ENCODE assay signal across 7 mouse cellular contexts in genomic region chr14:8098687-8098995, GRCm38 (mm10). TPM values are rescaled to one million over a fixed set of nuclear protein-coding genes. Genes with fewer than 3 reads are reported as not detected.
DNase-seq lines count a peak whose midpoint lies in the region; ATAC-seq and TF ChIP-seq lines count a peak whose summit lies in the region.

No protein-coding gene starts in this region.

- peaks cover 12% of the 10 kb centered on the region for H3K36me3 ChIP-seq in megakaryocyte, embryonic 14.5 days (replicated peaks; ENCODE audit: low read length)
- no peaks in the 10 kb centered on the region for H3K36me3 ChIP-seq in embryonic facial prominence, embryonic 11.5 days (replicated peaks; ENCODE audit: control insufficient read depth, insufficient read depth, low read depth, low read length)
- no peaks in the 10 kb centered on the region for H3K36me3 ChIP-seq in intestine, postnatal 0 days (ENCODE audit: control insufficient read depth, insufficient read depth)
- H3K36me3 ChIP-seq in stomach, embryonic 14.5 days (ENCODE audit: control insufficient read depth, insufficient read depth, low read length): no peaks in the 10 kb centered on the region

- peak; percentile 21 for DNase-seq in embryonic facial prominence, embryonic 11.5 days (ENCODE audit: low spot score)
- no peak for DNase-seq in cerebellum, postnatal 14 days
- no peak for DNase-seq in thymus, adult 18-20 months

- WGBS in embryonic facial prominence, embryonic 11.5 days: 2% methylated on average over 5 of the region's 5 CpGs
- WGBS in intestine, postnatal 0 days: 5% methylated on average over 5 of the region's 5 CpGs
- under 1% methylated on average over 5 of the region's 5 CpGs for WGBS in stomach, embryonic 14.5 days

- no peak overlapping the region for H3K27ac ChIP-seq in embryonic facial prominence, embryonic 11.5 days (replicated peaks; ENCODE audit: low read depth, low read length)
- H3K27ac ChIP-seq in intestine, postnatal 0 days (ENCODE audit: low read depth, low read length): peak overlapping the region; percentile 90
- H3K27ac ChIP-seq in stomach, embryonic 14.5 days (ENCODE audit: low read length): no peak overlapping the region

- no peak for TF ChIP-seq CTCF in intestine, postnatal 0 days (IDR thresholded peaks at IDR 0.05; ENCODE audit: low read depth)

- H3K4me1 ChIP-seq in megakaryocyte, embryonic 14.5 days: peaks cover 47% of the 10 kb centered on the region
- H3K4me1 ChIP-seq in embryonic facial prominence, embryonic 11.5 days (ENCODE audit: control insufficient read depth, insufficient read depth, low read length): no peaks in the 10 kb centered on the region
- peaks cover 8% of the 10 kb centered on the region; the same call in 1 of the 2 replicates for H3K4me1 ChIP-seq in intestine, postnatal 0 days (replicated peaks; ENCODE audit: control insufficient read depth, insufficient read depth, low read length)
- peaks cover 8% of the 10 kb centered on the region; the same call in 1 of the 2 replicates for H3K4me1 ChIP-seq in stomach, embryonic 14.5 days (ENCODE audit: control insufficient read depth, insufficient read depth, low read length)

- H3K27me3 ChIP-seq in megakaryocyte, embryonic 14.5 days (replicated peaks): no peaks in the 10 kb centered on the region
- no peaks in the 10 kb centered on the region for H3K27me3 ChIP-seq in embryonic facial prominence, embryonic 11.5 days (ENCODE audit: control insufficient read depth, insufficient read depth, low read length)
- no peaks in the 10 kb centered on the region for H3K27me3 ChIP-seq in intestine, postnatal 0 days (replicated peaks; ENCODE audit: control insufficient read depth, insufficient read depth, low read length)
- H3K27me3 ChIP-seq in stomach, embryonic 14.5 days (ENCODE audit: control insufficient read depth, insufficient read depth, low read length): no peaks in the 10 kb centered on the region

- H3K9ac ChIP-seq in embryonic facial prominence, embryonic 11.5 days (replicated peaks; ENCODE audit: low read length): peak overlapping the region; percentile 79
- H3K9ac ChIP-seq in intestine, postnatal 0 days (ENCODE audit: low read depth, low read length): peak overlapping the region; percentile 88
- peak overlapping the region; percentile 71 for H3K9ac ChIP-seq in stomach, embryonic 14.5 days (replicated peaks; ENCODE audit: low read depth, low read length)

- H3K9me3 ChIP-seq in megakaryocyte, embryonic 14.5 days: no peaks in the 10 kb centered on the region; the same call in 1 of the 2 replicates
- no peaks in the 10 kb centered on the region for H3K9me3 ChIP-seq in embryonic facial prominence, embryonic 11.5 days (replicated peaks; ENCODE audit: control insufficient read depth, low read length)
- H3K9me3 ChIP-seq in intestine, postnatal 0 days (ENCODE audit: control insufficient read depth): no peaks in the 10 kb centered on the region
- no peaks in the 10 kb centered on the region for H3K9me3 ChIP-seq in stomach, embryonic 14.5 days (ENCODE audit: control insufficient read depth, low read depth, low read length)

- peak overlapping the region; percentile 67 for H3K4me2 ChIP-seq in embryonic facial prominence, embryonic 11.5 days (ENCODE audit: low read depth, low read length)
- H3K4me2 ChIP-seq in intestine, postnatal 0 days (replicated peaks; ENCODE audit: low read depth): peak overlapping the region; percentile 71
- H3K4me2 ChIP-seq in stomach, embryonic 14.5 days (replicated peaks; ENCODE audit: low read depth, low read length): peak overlapping the region; percentile 70

- H3K4me3 ChIP-seq in megakaryocyte, embryonic 14.5 days (replicated peaks): peak overlapping the region; percentile 95
- H3K4me3 ChIP-seq in embryonic facial prominence, embryonic 11.5 days (ENCODE audit: low read depth, low read length): peak overlapping the region; percentile 80
- H3K4me3 ChIP-seq in intestine, postnatal 0 days (ENCODE audit: low read depth, low read length): peak overlapping the region; percentile 88
- H3K4me3 ChIP-seq in stomach, embryonic 14.5 days (ENCODE audit: low read depth, low read length): peak overlapping the region; percentile 75

- no peak for ATAC-seq in megakaryocyte, adult 5-6 weeks (ENCODE audit: poor library complexity, severe bottlenecking)
- no peak for ATAC-seq in embryonic facial prominence, embryonic 11.5 days (replicated peaks; ENCODE audit: insufficient number of reproducible peaks, low FRiP score, low TSS enrichment, low read depth)
- no peak for ATAC-seq in intestine, postnatal 0 days
- no peak for ATAC-seq in stomach, embryonic 14.5 days (ENCODE audit: insufficient number of reproducible peaks, insufficient read depth, low FRiP score, low read depth)

RNA-seq across cellular contexts. Expression of gene Pxk, which starts 0.6 kb away (rescaled TPM):
- polyA plus RNA-seq in megakaryocyte, embryonic 14.5 days (2012; ENCODE audit: insufficient read depth, low replicate concordance): 3.5 and 7.4 TPM in 2 replicates
- 41.9 and 47.3 TPM in 2 replicates for total RNA-seq in megakaryocyte, adult 5-6 weeks (2015)
- total RNA-seq in megakaryocyte, adult 5-6 weeks (2017): 28.0 and 37.9 TPM in 2 replicates
- 23.4 and 24.4 TPM in 2 replicates for polyA plus RNA-seq in embryonic facial prominence, embryonic 11.5 days (2014; fragmentation: Nextera tagmentation; extraction: Ambion mirVana)
- 59.2 and 62.0 TPM in 2 replicates for polyA plus RNA-seq in intestine, postnatal 0 days (2015; fragmentation: Nextera tagmentation; extraction: Ambion mirVana)
- polyA plus RNA-seq in stomach, embryonic 14.5 days (2014; fragmentation: Nextera tagmentation; extraction: Ambion mirVana): 42.8 and 47.2 TPM in 2 replicates

RNA-seq across cellular contexts. Expression of gene Rpp14, which starts 18.5 kb away (rescaled TPM):
- 1.2 TPM in 1 of 2 replicates, not detected in the other for polyA plus RNA-seq in megakaryocyte, embryonic 14.5 days (2012; ENCODE audit: insufficient read depth, low replicate concordance)
- 14.7 and 14.9 TPM in 2 replicates for total RNA-seq in megakaryocyte, adult 5-6 weeks (2015)
- total RNA-seq in megakaryocyte, adult 5-6 weeks (2017): 12.4 and 13.8 TPM in 2 replicates
- 67.0 and 74.4 TPM in 2 replicates for polyA plus RNA-seq in embryonic facial prominence, embryonic 11.5 days (2014; fragmentation: Nextera tagmentation; extraction: Ambion mirVana)
- 34.0 and 34.3 TPM in 2 replicates for polyA plus RNA-seq in intestine, postnatal 0 days (2015; fragmentation: Nextera tagmentation; extraction: Ambion mirVana)
- 57.4 and 65.0 TPM in 2 replicates for polyA plus RNA-seq in stomach, embryonic 14.5 days (2014; fragmentation: Nextera tagmentation; extraction: Ambion mirVana)

Comparison
In these comparisons a context has a peak if more than half of its experiments do, and no peak if none do; other contexts are left out.
1. RNA of gene Rpp14, which starts 18.5 kb away (polyA plus RNA-seq): 67.0 to 74.4 TPM in embryonic facial prominence, embryonic 11.5 days, 57.4 to 65.0 TPM in stomach, embryonic 14.5 days and 34.0 to 34.3 TPM in intestine, postnatal 0 days; 1.2 TPM in megakaryocyte, embryonic 14.5 days; every median in the first group is over 10 times any median in the second.
2. Peak in every context shown above with its lines, with median percentiles within 50 percentile points of each other: H3K4me3 ChIP-seq, H3K4me2 ChIP-seq and H3K9ac ChIP-seq.